Mouse (Mus musculus): ENCODE measurements around the gene Polr2c. TPM values are rescaled to one million over a fixed set of nuclear protein-coding genes. Genes with fewer than 3 reads are reported as not detected.
A peak's percentile ranks its signal among the peaks of the same experiment; 100 is the strongest.

The Polr2c gene
- polyA plus RNA-seq, 1 experiment from 2014 or later = 160 TPM

GRCm38 (mm10) chr8:94917851-94918495, 60.7 kb downstream of the Polr2c start, which contains the start of gene Ccdc102a:
Gene Ccdc102a, minus strand, starts transcription at chr8:94918098.
- H3K4me2 ChIP-seq (ENCODE audit: low read length) = peak within 1 kb of the TSS; percentile 72
- H3K4me1 ChIP-seq (replicated peaks; ENCODE audit: control insufficient read depth, insufficient read depth, low read length) = peaks cover 44% of the 10 kb centered on the region
- no peaks in the 10 kb centered on the region for H3K27me3 ChIP-seq (replicated peaks; ENCODE audit: control insufficient read depth, insufficient read depth, low read length)
- H3K36me3 ChIP-seq (ENCODE audit: control insufficient read depth, insufficient read depth, low read length) = no peaks in the 10 kb centered on the region
- peak within 1 kb of the TSS; percentile 86 for H3K9ac ChIP-seq (ENCODE audit: low read length)
- peak; percentile 48 for ATAC-seq (replicated peaks; ENCODE audit: low FRiP score, low TSS enrichment, low read depth)
- WGBS = 3% methylated on average over 51 of the region's 51 CpGs
- DNase-seq (ENCODE audit: low spot score) = no peak
- H3K4me3 ChIP-seq (ENCODE audit: low read depth, low read length) = peak within 1 kb of the TSS; percentile 80
- H3K9me3 ChIP-seq (ENCODE audit: control insufficient read depth, low read length) = no peaks in the 10 kb centered on the region
- peak within 1 kb of the TSS; percentile 71 for H3K27ac ChIP-seq (ENCODE audit: low read depth)

GRCm38 (mm10) chr8:94919256-94919655, 62.0 kb downstream of the Polr2c start:
- no peak for ATAC-seq (replicated peaks; ENCODE audit: low FRiP score, low TSS enrichment, low read depth)

GRCm38 (mm10) chr8:94922176-94922575, 64.9 kb downstream of the Polr2c start:
- no peak overlapping the region for H3K9ac ChIP-seq (ENCODE audit: low read length)
- H3K27me3 ChIP-seq (replicated peaks; ENCODE audit: control insufficient read depth, insufficient read depth, low read length) = no peaks in the 10 kb centered on the region
- no peak overlapping the region for H3K4me2 ChIP-seq (ENCODE audit: low read length)
- peaks cover 8% of the 10 kb centered on the region; the same call in 1 of the 2 replicates for H3K4me1 ChIP-seq (replicated peaks; ENCODE audit: control insufficient read depth, insufficient read depth, low read length)
- ATAC-seq (replicated peaks; ENCODE audit: low FRiP score, low TSS enrichment, low read depth) (no peak), DNase-seq (ENCODE audit: low spot score) (no peak)
- WGBS = 53% methylated on average over 6 of the region's 6 CpGs
- H3K9me3 ChIP-seq (ENCODE audit: control insufficient read depth, low read length) = no peaks in the 10 kb centered on the region
- no peak overlapping the region for H3K27ac ChIP-seq (ENCODE audit: low read depth)
- no peak overlapping the region for H3K4me3 ChIP-seq (ENCODE audit: low read depth, low read length)
- H3K36me3 ChIP-seq (ENCODE audit: control insufficient read depth, insufficient read depth, low read length) = no peaks in the 10 kb centered on the region

More at GRCm38 (mm10) chr8:94919256-94919655, 62.0 kb downstream of the Polr2c start:
- no peaks in the 10 kb centered on the region for H3K9me3 ChIP-seq (ENCODE audit: control insufficient read depth, low read length)
- H3K9ac ChIP-seq (ENCODE audit: low read length) = no peak overlapping the region
- H3K27me3 ChIP-seq (replicated peaks; ENCODE audit: control insufficient read depth, insufficient read depth, low read length) = no peaks in the 10 kb centered on the region
- H3K4me2 ChIP-seq (ENCODE audit: low read length) = no peak overlapping the region
- DNase-seq (ENCODE audit: low spot score) = no peak
- no peaks in the 10 kb centered on the region for H3K36me3 ChIP-seq (ENCODE audit: control insufficient read depth, insufficient read depth, low read length)
- H3K4me3 ChIP-seq (ENCODE audit: low read depth, low read length) = no peak overlapping the region
- H3K27ac ChIP-seq (ENCODE audit: low read depth) = no peak overlapping the region
- H3K4me1 ChIP-seq (replicated peaks; ENCODE audit: control insufficient read depth, insufficient read depth, low read length) = peaks cover 34% of the 10 kb centered on the region

- peaks cover 8% of the 10 kb centered on the region; the same call in 1 of the 2 replicates for H3K4me1 ChIP-seq (replicated peaks; ENCODE audit: control insufficient read depth, insufficient read depth, low read length)
- no peak overlapping the region for H3K4me3 ChIP-seq (ENCODE audit: low read depth, low read length)
- H3K9me3 ChIP-seq (ENCODE audit: control insufficient read depth, low read length) = no peaks in the 10 kb centered on the region
- H3K9ac ChIP-seq (ENCODE audit: low read length) = no peak overlapping the region
- no peaks in the 10 kb centered on the region for H3K36me3 ChIP-seq (ENCODE audit: control insufficient read depth, insufficient read depth, low read length)
- H3K27ac ChIP-seq (ENCODE audit: low read depth) = no peak overlapping the region
- ATAC-seq (replicated peaks; ENCODE audit: low FRiP score, low TSS enrichment, low read depth) (no peak), DNase-seq (ENCODE audit: low spot score) (no peak)
- WGBS = 26% methylated on average over 8 of the region's 8 CpGs
- no peak overlapping the region for H3K4me2 ChIP-seq (ENCODE audit: low read length)
- H3K27me3 ChIP-seq (replicated peaks; ENCODE audit: control insufficient read depth, insufficient read depth, low read length) = no peaks in the 10 kb centered on the region
These were observed 65.4 kb downstream of the Polr2c start for GRCm38 (mm10) chr8:94922602-94923001.

Other genes with a start within 250 kb of the Polr2c start
- gene Arl2bp, start 190.8 kb upstream of the Polr2c start, polyA plus RNA-seq (2014; fragmentation: Nextera tagmentation; extraction: Ambion mirVana) = 53.5 and 61.0 TPM in 2 replicates
- 41.0 and 45.1 TPM in 2 replicates for gene Pllp, start 161.2 kb upstream of the Polr2c start, polyA plus RNA-seq (2014; fragmentation: Nextera tagmentation; extraction: Ambion mirVana)
- gene Ccl22, start 111.9 kb upstream of the Polr2c start, polyA plus RNA-seq (2014; fragmentation: Nextera tagmentation; extraction: Ambion mirVana) = not detected in 2 replicates
- gene Cx3cl1, start 85.4 kb upstream of the Polr2c start, polyA plus RNA-seq (2014; fragmentation: Nextera tagmentation; extraction: Ambion mirVana) = 7.2 and 10.8 TPM in 2 replicates
- not detected in 2 replicates for gene Ccl17, start 47.0 kb upstream of the Polr2c start, polyA plus RNA-seq (2014; fragmentation: Nextera tagmentation; extraction: Ambion mirVana)
- gene Coq9, start 19.1 kb upstream of the Polr2c start, polyA plus RNA-seq (2014; fragmentation: Nextera tagmentation; extraction: Ambion mirVana) = 81.6 and 83.4 TPM in 2 replicates
- 94.9 and 102 TPM in 2 replicates for gene Ciapin1, start 19.1 kb upstream of the Polr2c start, polyA plus RNA-seq (2014; fragmentation: Nextera tagmentation; extraction: Ambion mirVana)
- gene Dok4, start 18.9 kb downstream of the Polr2c start, polyA plus RNA-seq (2014; fragmentation: Nextera tagmentation; extraction: Ambion mirVana) = 24.1 and 27.7 TPM in 2 replicates
- 27.5 and 28.2 TPM in 2 replicates for gene Ccdc102a, start 60.6 kb downstream of the Polr2c start, polyA plus RNA-seq (2014; fragmentation: Nextera tagmentation; extraction: Ambion mirVana)
- gene Adgrg5, start 66.2 kb downstream of the Polr2c start, polyA plus RNA-seq (2014; fragmentation: Nextera tagmentation; extraction: Ambion mirVana) = 1.4 and 2.0 TPM in 2 replicates
- 23.6 and 26.5 TPM in 2 replicates for gene Adgrg1, start 117.3 kb downstream of the Polr2c start, polyA plus RNA-seq (2014; fragmentation: Nextera tagmentation; extraction: Ambion mirVana)
- gene Adgrg3, start 160.2 kb downstream of the Polr2c start, polyA plus RNA-seq (2014; fragmentation: Nextera tagmentation; extraction: Ambion mirVana) = 3.2 and 3.6 TPM in 2 replicates
- not detected in 2 replicates for gene Drc7, start 197.7 kb downstream of the Polr2c start, polyA plus RNA-seq (2014; fragmentation: Nextera tagmentation; extraction: Ambion mirVana)
- gene Katnb1, start 223.7 kb downstream of the Polr2c start, polyA plus RNA-seq (2014; fragmentation: Nextera tagmentation; extraction: Ambion mirVana) = 18.5 and 20.5 TPM in 2 replicates